Mouse (Mus musculus) adrenal gland (tissue): ENCODE data around the gene Mcrip1.
"Not testable (repeated sequence)": the region's sequence is repeated elsewhere in the genome, so short reads cannot be mapped to it uniquely, and the experiment has no call there.

Experiments used
- intact Hi-C: fragments of 180-260 bp; cut with DNase I; formaldehyde crosslinking; loops from one replicate; pipeline ENCODE4 v1.15.1; 2025

The Mcrip1 gene

GRCm38 (mm10) chr11:120518027-120518426 lies 31.5 kb downstream of the Mcrip1 start:
- intact Hi-C loops: loop anchor here (5.0 kb wide), 2 partner anchors 54 to 94 kb away; partner anchors contain the start of gene P4hb

DNA sequence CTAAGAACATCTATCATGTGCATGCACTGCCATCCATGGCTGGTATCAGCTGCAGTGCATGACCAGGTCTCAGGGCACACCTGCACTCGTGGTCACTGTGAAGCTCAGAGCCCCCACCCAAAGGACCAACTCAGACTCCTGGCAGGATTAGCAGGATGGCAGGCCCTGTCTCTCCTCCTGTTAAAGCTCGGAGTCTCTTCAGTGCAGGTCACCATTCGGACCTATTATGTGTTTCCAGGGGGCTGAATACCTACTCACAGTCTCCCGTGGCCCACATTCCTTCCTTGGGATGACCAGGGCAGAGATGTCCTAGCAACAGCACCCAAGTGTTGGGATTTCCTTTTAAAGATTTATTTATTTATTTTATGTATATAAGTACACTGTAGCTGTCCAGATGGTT lies 32.4 kb downstream of the Mcrip1 start:
- intact Hi-C loops: loop anchor here (5.0 kb wide), 2 partner anchors 55 to 95 kb away; partner anchors contain the start of gene P4hb

DNA sequence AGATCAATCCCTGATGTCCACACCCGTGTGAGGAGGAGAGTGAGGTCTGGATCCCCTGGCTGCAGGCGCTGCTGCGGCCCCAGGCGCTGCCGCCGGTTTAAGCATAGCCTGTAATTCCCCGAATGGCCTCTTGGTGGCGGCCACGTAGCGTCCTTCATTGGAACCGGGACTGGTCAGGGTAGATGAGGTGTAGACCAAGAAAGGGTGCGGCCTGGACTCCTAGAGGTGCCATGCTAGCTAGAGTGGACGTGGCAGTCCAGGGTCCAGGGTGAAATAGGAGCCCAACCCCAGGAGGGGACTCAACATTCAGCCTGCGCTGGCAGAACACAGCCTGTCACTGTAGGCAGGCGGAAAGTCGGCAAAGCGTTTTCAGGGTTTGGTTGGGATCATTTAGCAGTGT lies 33.9 kb downstream of the Mcrip1 start:
- intact Hi-C loops: loop anchor here (5.0 kb wide), 2 partner anchors 57 to 97 kb away; partner anchors contain the start of gene P4hb

DNA sequence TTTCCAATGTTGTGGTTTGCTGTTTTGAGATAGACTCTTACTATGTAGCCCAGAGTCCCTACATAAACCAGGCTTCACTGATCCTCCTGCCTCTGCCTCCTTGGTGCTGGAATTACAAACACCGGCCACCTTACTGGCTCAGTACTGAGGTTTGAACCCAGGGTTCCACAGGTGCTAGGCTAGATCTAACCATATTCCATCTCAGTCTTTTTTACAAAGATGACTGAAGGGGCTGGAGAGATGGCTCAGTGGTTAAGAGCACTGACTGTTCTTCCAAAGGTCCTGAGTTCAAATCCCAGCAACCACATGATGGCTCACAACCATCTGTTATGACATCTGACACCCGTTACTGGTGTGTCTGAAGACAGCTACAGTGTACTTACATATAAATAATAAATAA lies 35.3 kb downstream of the Mcrip1 start:
- intact Hi-C loops: not testable (repeated sequence)

GRCm38 (mm10) chr11:120512790-120513453 lies 36.6 kb downstream of the Mcrip1 start:
- intact Hi-C loops: no loop called here

GRCm38 (mm10) chr11:120510375-120511030 lies 39.0 kb downstream of the Mcrip1 start:
- intact Hi-C loops: no loop called here

- intact Hi-C loops: loop anchor here (2.0 kb wide), 1 partner anchor 21 kb away; no protein-coding TSS in a partner anchor
Observed at GRCm38 (mm10) chr11:120509940-120510339, 39.6 kb downstream of the Mcrip1 start.

GRCm38 (mm10) chr11:120508290-120508870 lies 41.1 kb downstream of the Mcrip1 start:
- intact Hi-C loops: loop anchor here (2.0 kb wide), 1 partner anchor 20 kb away; no protein-coding TSS in a partner anchor

DNA sequence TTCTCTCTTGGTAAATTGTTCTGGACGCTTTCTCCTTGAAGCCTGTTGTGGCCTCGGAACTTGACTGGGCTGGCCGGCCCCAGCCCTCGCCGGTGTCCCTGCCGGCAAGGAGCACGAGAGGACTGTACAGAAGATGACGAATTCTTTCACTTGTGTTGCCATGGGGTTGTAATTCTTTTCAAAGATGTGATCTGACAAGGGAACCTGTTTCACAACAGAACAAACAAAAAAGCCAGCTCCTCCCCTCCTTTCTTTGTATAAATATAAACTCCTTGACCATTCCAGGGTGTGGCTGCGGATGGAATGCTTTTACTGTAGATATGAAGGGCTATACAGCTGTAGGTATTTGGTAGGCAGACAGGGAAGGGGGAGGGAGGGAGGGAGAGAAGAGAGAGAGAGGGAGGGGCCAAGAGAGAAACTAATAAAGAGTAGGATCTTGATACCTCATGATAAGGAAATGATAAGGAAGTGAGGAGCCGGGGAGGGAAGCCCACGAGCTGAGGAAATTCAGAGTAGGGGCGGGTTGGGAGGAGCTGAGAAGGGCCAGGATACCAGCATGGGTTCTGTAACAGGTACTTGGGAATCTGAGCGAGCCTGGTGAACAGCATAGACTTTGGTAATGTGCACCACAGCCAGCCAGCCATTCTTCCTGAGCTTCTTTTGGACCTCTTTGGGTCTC lies 41.8 kb downstream of the Mcrip1 start:
- intact Hi-C loops: loop anchor here (2.0 kb wide), 1 partner anchor 19 kb away; no protein-coding TSS in a partner anchor

DNA sequence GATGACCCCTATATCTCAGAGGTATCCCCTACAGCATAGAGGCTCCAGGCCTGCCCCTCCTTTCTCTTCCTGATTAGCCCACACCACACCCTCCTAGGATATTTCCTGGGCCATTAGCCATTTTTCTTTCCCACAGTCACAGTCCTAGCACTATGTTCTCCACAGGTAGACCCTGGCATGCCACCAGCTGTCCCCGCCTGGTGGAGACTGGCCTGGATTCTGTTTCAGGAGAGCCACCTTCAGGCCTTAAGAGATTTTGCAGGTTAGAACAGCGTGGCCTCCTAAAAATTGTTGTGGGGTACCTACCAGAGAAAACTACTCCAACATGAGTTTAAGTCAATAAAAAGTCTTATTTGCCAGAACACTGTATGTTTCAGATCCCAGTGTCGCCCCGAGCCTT lies 42.6 kb downstream of the Mcrip1 start:
- intact Hi-C loops: no loop called here

- intact Hi-C loops: no loop called here
Observed at GRCm38 (mm10) chr11:120505661-120506060, 43.9 kb downstream of the Mcrip1 start.

DNA sequence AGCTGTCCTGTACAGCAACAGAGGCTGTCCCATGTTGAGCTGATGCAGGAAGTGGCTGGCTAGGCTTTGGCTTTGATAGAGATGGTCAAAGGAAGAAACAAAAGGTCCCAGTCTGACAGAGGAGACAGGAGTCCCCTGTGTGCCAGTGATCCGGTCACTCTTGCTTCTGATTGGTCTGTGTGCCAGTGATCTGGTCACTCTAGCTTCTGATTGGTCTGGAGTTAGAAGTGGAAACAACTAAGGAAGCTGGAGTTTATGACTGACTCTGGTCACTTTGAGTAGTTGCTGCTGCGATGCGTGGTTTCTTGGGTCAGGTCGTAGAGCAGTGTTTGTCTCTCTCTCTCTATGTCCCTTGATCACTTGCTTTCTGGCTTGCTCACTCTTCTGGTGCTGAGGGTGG lies 47.8 kb downstream of the Mcrip1 start:
- intact Hi-C loops: no loop called here

DNA sequence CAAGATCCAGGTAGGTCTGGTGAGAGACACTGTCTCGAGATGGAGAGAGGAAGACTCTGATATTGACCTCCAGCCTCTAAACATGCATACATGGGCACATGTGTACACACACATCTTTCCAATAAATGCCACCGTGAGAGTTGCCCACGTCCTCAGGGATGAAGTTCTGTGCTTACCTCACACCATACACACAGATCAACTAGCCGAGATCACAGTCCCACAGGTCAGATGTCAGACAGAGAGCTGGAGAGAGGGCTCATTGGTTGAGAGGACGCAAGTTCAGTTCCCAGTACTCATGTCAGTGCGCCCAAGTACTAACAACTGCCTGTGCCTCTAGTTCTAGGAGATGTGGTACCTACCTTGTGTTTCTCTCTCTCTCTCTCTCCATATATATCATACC lies 48.5 kb downstream of the Mcrip1 start:
- intact Hi-C loops: no loop called here

- intact Hi-C loops: no loop called here
Observed at GRCm38 (mm10) chr11:120500357-120500756, 49.2 kb downstream of the Mcrip1 start.

DNA sequence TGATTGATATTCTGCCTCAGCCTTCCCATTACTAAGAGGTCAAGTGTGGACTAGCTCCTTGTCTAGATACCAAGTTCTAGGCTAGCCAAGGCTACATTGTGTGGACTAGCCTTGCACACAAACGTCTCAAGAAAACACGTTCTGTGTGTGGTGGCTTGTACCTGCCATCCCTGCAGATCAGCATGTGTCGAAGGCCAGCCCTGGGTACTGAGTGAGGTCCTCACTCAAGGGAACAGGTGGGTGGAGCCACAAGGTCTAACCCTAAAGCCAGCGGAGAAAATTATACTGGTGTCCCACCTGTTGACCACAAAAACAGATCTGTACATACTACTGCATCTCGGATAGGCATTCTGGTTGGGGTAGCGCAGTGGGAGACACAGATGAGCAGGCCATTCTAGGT lies 49.6 kb downstream of the Mcrip1 start:
- intact Hi-C loops: loop anchor here (10.0 kb wide), 1 partner anchor 285 kb away; the partner anchor contains the start of genes Gps1 and Rfng

GRCm38 (mm10) chr11:120498891-120499290 lies 50.6 kb downstream of the Mcrip1 start:
- intact Hi-C loops: loop anchor here (10.0 kb wide), 1 partner anchor 286 kb away; the partner anchor contains the start of genes Gps1 and Rfng

DNA sequence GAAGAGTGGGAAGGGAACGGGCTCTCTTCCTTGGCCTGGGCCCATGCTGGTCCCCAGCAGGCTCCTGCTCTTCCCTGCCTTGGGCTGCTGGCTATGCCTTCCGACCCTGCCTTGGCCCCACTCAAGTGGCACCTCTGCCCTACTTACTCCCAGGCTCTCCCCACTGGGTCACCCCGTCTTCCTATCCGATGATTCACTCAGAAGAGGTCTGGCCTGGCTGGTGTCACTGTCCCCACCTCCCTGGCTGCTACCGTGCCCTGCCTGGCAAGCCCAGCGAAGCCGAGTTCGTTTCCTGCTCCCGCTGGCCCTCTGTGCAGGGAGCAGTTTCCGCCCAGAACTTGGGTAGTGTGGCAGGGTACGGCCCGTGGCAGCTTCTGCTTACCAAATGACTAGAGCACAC lies 51.3 kb downstream of the Mcrip1 start:
- intact Hi-C loops: loop anchor here (10.0 kb wide), 1 partner anchor 287 kb away; the partner anchor contains the start of genes Gps1 and Rfng

DNA sequence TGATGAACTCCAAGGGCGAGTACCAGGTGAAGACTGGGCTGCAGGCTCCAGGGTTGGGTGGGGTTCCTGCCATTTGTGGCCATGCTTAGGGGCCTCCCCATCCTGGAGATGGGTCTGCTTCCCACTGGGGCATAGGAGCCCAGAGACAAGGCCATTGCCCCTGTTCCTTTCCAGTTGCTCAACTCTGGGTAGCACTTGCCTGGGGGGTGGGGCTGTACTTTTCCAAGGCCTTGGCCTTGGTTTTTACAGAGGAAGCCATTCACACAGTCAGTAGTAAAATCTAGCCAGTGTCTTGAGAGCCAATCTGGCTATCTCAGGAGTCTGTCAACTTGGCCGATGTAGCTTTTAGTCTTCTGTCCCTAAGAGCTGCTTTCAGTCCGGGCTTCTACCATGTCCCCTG lies 52.1 kb downstream of the Mcrip1 start:
- intact Hi-C loops: loop anchor here (10.0 kb wide), 1 partner anchor 287 kb away; the partner anchor contains the start of genes Gps1 and Rfng

- intact Hi-C loops: loop anchor here (10.0 kb wide), 1 partner anchor 291 kb away; the partner anchor contains the start of genes Gps1 and Rfng
Observed at GRCm38 (mm10) chr11:120493911-120494310, 55.6 kb downstream of the Mcrip1 start.

DNA sequence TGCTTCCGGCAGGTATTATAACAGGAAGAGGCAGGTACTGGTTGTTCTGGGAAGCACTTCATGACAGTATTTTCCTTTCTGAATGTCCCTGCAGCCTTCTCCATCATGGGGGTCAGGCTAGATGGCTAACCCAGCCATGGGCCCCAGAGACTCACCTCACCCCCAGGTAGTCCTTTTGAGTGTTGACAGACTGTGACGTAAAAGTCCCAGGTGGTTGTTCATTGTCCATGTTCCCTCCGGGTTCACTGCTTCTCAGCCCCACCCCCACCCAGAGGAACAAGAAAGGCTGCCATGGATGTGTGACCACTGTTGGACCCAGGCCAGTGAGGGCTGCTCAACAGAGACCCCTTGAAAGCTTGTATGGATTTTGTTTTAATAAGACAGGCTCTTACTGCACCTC lies 56.2 kb downstream of the Mcrip1 start:
- intact Hi-C loops: loop anchor here (10.0 kb wide), 1 partner anchor 291 kb away; the partner anchor contains the start of genes Gps1 and Rfng
